Mouse (Mus musculus): ENCODE data around the gene 2010111I01Rik.
"Not testable (repeated sequence)": the region's sequence is repeated elsewhere in the genome, so short reads cannot be mapped to it uniquely, and the experiment has no call there.

Gene 2010111I01Rik

GRCm38 (mm10) chr13:63313748-63314607 lies 349.3 kb downstream of the 2010111I01Rik start:
- no peak for DNase-seq (ENCODE audit: low read depth, low spot score)

- no peak for DNase-seq (ENCODE audit: low read depth, low spot score)
Observed at GRCm38 (mm10) chr13:63314608-63314920, 349.9 kb downstream of the 2010111I01Rik start.

- DNase-seq (ENCODE audit: low read depth, low spot score), result not testable (repeated sequence)
Observed at GRCm38 (mm10) chr13:63315111-63315510, 350.4 kb downstream of the 2010111I01Rik start.

- DNase-seq (ENCODE audit: low read depth, low spot score), result no peak
Observed at GRCm38 (mm10) chr13:63315777-63316176, 351.1 kb downstream of the 2010111I01Rik start.

GRCm38 (mm10) chr13:63316407-63316806 lies 351.7 kb downstream of the 2010111I01Rik start:
- no peak for DNase-seq (ENCODE audit: low read depth, low spot score)

- no peak for DNase-seq (ENCODE audit: low read depth, low spot score)
Observed at GRCm38 (mm10) chr13:63317681-63318104, 353.0 kb downstream of the 2010111I01Rik start.

- DNase-seq (ENCODE audit: low read depth, low spot score), result no peak
Observed at GRCm38 (mm10) chr13:63319814-63320213, 355.1 kb downstream of the 2010111I01Rik start.

GRCm38 (mm10) chr13:63321689-63322088 lies 357.0 kb downstream of the 2010111I01Rik start:
- DNase-seq (ENCODE audit: low read depth, low spot score), result no peak

- DNase-seq (ENCODE audit: low read depth, low spot score), result no peak
Observed at GRCm38 (mm10) chr13:63322756-63323155, 358.1 kb downstream of the 2010111I01Rik start.

GRCm38 (mm10) chr13:63323286-63324075 lies 358.8 kb downstream of the 2010111I01Rik start:
- no peak for DNase-seq (ENCODE audit: low read depth, low spot score)

- no peak for DNase-seq (ENCODE audit: low read depth, low spot score)
Observed at GRCm38 (mm10) chr13:63324311-63324710, 359.6 kb downstream of the 2010111I01Rik start.

- no peak for DNase-seq (ENCODE audit: low read depth, low spot score)
Observed at GRCm38 (mm10) chr13:63324978-63325848, 360.5 kb downstream of the 2010111I01Rik start.

GRCm38 (mm10) chr13:63326015-63326414 lies 361.3 kb downstream of the 2010111I01Rik start:
- no peak for DNase-seq (ENCODE audit: low read depth, low spot score)

- DNase-seq (ENCODE audit: low read depth, low spot score), result no peak
Observed at GRCm38 (mm10) chr13:63330236-63330860, 365.7 kb downstream of the 2010111I01Rik start.

- no peak for DNase-seq (ENCODE audit: low read depth, low spot score)
Observed at GRCm38 (mm10) chr13:63331379-63331778, 366.7 kb downstream of the 2010111I01Rik start.

GRCm38 (mm10) chr13:63332576-63333300 lies 368.0 kb downstream of the 2010111I01Rik start:
- DNase-seq (ENCODE audit: low read depth, low spot score), result no peak

GRCm38 (mm10) chr13:63335421-63336134 lies 370.9 kb downstream of the 2010111I01Rik start:
- DNase-seq (ENCODE audit: low read depth, low spot score), result no peak

- DNase-seq (ENCODE audit: low read depth, low spot score), result peak; percentile 28
Observed at GRCm38 (mm10) chr13:63336335-63336734, 371.6 kb downstream of the 2010111I01Rik start.

- no peak for DNase-seq (ENCODE audit: low read depth, low spot score)
Observed at GRCm38 (mm10) chr13:63337239-63337960, 372.7 kb downstream of the 2010111I01Rik start.
